Mouse (Mus musculus) natural killer cell, adult 2 months (primary cell): ENCODE data around the gene Btbd9.

ENCODE experiments used
- DNase-seq, 2 experiments: peaks; one replicate each; pipeline ENCODE4 v3.0.0; 2022; ENCODE audit warnings: low spot score in 2 of 2

The Btbd9 gene

GRCm38 (mm10) chr17:30210936-30211335, 365.4 kb downstream of the Btbd9 start:
- no peak for DNase-seq

GRCm38 (mm10) chr17:30210262-30210661, 366.0 kb downstream of the Btbd9 start:
- DNase-seq, result no peak

- DNase-seq, result no peak
Measured at GRCm38 (mm10) chr17:30205062-30205825, 371.0 kb downstream of the Btbd9 start.

- no peak for DNase-seq
Measured at GRCm38 (mm10) chr17:30200283-30200682, 376.0 kb downstream of the Btbd9 start.

GRCm38 (mm10) chr17:30199374-30200247, 376.7 kb downstream of the Btbd9 start:
- DNase-seq, result peak; percentile 27 to 38

GRCm38 (mm10) chr17:30198422-30198821, 377.9 kb downstream of the Btbd9 start:
- DNase-seq, result no peak

GRCm38 (mm10) chr17:30197280-30198030, 378.8 kb downstream of the Btbd9 start:
- DNase-seq, result peak; percentile 58 to 63

GRCm38 (mm10) chr17:30196401-30197279, 379.6 kb downstream of the Btbd9 start:
- no peak for DNase-seq

GRCm38 (mm10) chr17:30195591-30196183, 380.6 kb downstream of the Btbd9 start:
- no peak for DNase-seq

GRCm38 (mm10) chr17:30194629-30195445, 381.5 kb downstream of the Btbd9 start:
- no peak for DNase-seq

- DNase-seq, result no peak
Measured at GRCm38 (mm10) chr17:30194091-30194490, 382.2 kb downstream of the Btbd9 start.

GRCm38 (mm10) chr17:30193615-30194014, 382.7 kb downstream of the Btbd9 start:
- no peak for DNase-seq

GRCm38 (mm10) chr17:30192416-30193005, 383.8 kb downstream of the Btbd9 start:
- DNase-seq, result no peak

GRCm38 (mm10) chr17:30191097-30191640, 385.1 kb downstream of the Btbd9 start:
- no peak for DNase-seq

- no peak for DNase-seq
Measured at GRCm38 (mm10) chr17:30188031-30188981, 388.0 kb downstream of the Btbd9 start.

- no peak for DNase-seq
Measured at GRCm38 (mm10) chr17:30187581-30187980, 388.7 kb downstream of the Btbd9 start.

GRCm38 (mm10) chr17:30187154-30187553, 389.1 kb downstream of the Btbd9 start:
- no peak for DNase-seq

- DNase-seq, result no peak
Measured at GRCm38 (mm10) chr17:30183561-30183960, 392.7 kb downstream of the Btbd9 start.
